Mouse (Mus musculus): ENCODE measurements around the gene Lama4.

DNA sequence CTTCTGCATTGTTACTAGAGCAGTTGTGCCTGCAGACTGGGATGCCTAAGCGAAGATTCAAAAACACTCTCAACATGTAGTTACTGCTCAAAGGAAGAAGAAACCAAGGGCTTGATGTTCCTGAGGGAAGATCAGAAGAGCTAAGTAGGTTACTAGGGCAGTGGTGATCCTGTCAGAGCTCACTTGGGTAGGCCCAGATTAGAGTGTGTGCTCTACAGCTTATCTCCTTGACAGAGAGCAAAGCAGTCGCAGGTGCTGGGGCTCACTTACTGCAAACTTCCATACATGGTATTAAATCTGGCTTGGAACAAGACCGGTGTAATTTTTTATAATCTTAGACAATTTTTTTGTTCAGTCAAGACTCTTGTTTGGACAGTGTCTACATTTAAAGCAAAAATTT lies 172.5 kb downstream of the Lama4 start:
- TF ChIP-seq CTCF (IDR thresholded peaks at IDR 0.05; ENCODE audit: low read depth) (no peak), EP300 (IDR thresholded peaks at IDR 0.05; ENCODE audit: low read depth) (no peak)
